17 mouse cellular contexts compared by ENCODE assay signal in genomic region chr17:84596015-84596441, GRCm38 (mm10). TPM values are rescaled to one million over a fixed set of nuclear protein-coding genes. Genes with fewer than 3 reads are reported as not detected.
DNase-seq lines count a peak whose midpoint lies in the region; ATAC-seq lines count a peak whose summit lies in the region.
"Had no signal": no experiment of that assay in that cellular context is flagged by ENCODE, and none has a peak within 500 bp of the region (broad histone marks: within the 10 kb centered on the region; RNA-seq: fewer than 3 reads in every experiment).

No protein-coding gene starts in this region.

- H3K27me3 ChIP-seq in limb, embryonic 15.5 days = no peaks in the 10 kb centered on the region
- H3K27me3 ChIP-seq: embryonic facial prominence, embryonic 15.5 days had no signal

- H3K9me3 ChIP-seq in limb, embryonic 15.5 days = no peaks in the 10 kb centered on the region
- H3K9me3 ChIP-seq: embryonic facial prominence, embryonic 15.5 days had no signal

- no peak for ATAC-seq in limb, embryonic 15.5 days (ENCODE audit: insufficient number of reproducible peaks, low FRiP score, low TSS enrichment, low read depth)

- peaks cover 29% of the 10 kb centered on the region for H3K36me3 ChIP-seq in limb, embryonic 15.5 days

- H3K9ac ChIP-seq in limb, embryonic 15.5 days = no peak overlapping the region
- H3K9ac ChIP-seq: embryonic facial prominence, embryonic 15.5 days had no signal

- H3K4me1 ChIP-seq in limb, embryonic 15.5 days = peaks cover 39% of the 10 kb centered on the region

- 16% methylated on average over 10 of the region's 10 CpGs for WGBS in limb, embryonic 15.5 days

- intact Hi-C loops in heart, postnatal 10 days (cut with DNase I) = no loop called here

- H3K4me3 ChIP-seq in limb, embryonic 15.5 days = no peak overlapping the region
- H3K4me3 ChIP-seq: embryonic facial prominence, embryonic 15.5 days had no signal

- 0 out of 2 replicates have a peak overlapping the region, but pooled peaks have one; percentile 10 for H3K4me2 ChIP-seq in limb, embryonic 15.5 days
- H3K4me2 ChIP-seq: embryonic facial prominence, embryonic 15.5 days had no signal

- peak overlapping the region; percentile 61 for H3K27ac ChIP-seq in limb, embryonic 15.5 days
- H3K27ac ChIP-seq: embryonic facial prominence, embryonic 15.5 days had no signal

- DNase-seq in heart, adult 11 months = peak; percentile 87
- no peak for DNase-seq in heart, postnatal 10 days
- DNase-seq in testis, postnatal 10 days (ENCODE audit: low spot score) = peak; percentile 37
- DNase-seq in testis, postnatal 14 days (ENCODE audit: low spot score) = no peak
- no peak for DNase-seq in adrenal gland, postnatal 4 days (ENCODE audit: low spot score in 2 of 2)
- DNase-seq in layer of hippocampus, adult 9-11 months = no peak
- DNase-seq in cerebellum, adult 9-10 months = no peak
- DNase-seq: adrenal gland, postnatal 10 days; B cell, adult 2 months; cerebellum, adult 18-20 months; gastrocnemius, postnatal 10 days; heart, postnatal 4 days; kidney, postnatal 36 days; left cerebral cortex, postnatal 4 days; thymus, postnatal 36 days had no signal

RNA-seq across cellular contexts. Expression of gene Dync2li1, which starts 30.3 kb away (rescaled TPM):
- 1 to 10 TPM; 4.3 to 5.0 TPM for total RNA-seq in heart, postnatal 10 days (2021)
- polyA plus RNA-seq in limb, embryonic 15.5 days (2015; fragmentation: Nextera tagmentation; extraction: Ambion mirVana) = 26.8 and 29.1 TPM in 2 replicates
- 10 to 100 TPM; 23.2 to 28.2 TPM for total RNA-seq in adrenal gland, postnatal 4 days (2021)

Comparison
In these comparisons a context has a peak if more than half of its experiments do, and no peak if none do; other contexts are left out.
1. DNase-seq: peak in heart, adult 11 months (single experiment) and testis, postnatal 10 days (single experiment); none in heart, postnatal 10 days (0 of 2), testis, postnatal 14 days (single experiment), adrenal gland, postnatal 4 days (0 of 2), layer of hippocampus, adult 9-11 months (single experiment) and cerebellum, adult 9-10 months (single experiment).
2. RNA of gene Dync2li1, which starts 30.3 kb away (total RNA-seq): 23.2 to 28.2 TPM in adrenal gland, postnatal 4 days; 4.3 to 5.0 TPM in heart, postnatal 10 days; every median in the first group is over 4 times any median in the second.